8 mouse cellular contexts compared by ENCODE assay signal in the genomic region with DNA sequence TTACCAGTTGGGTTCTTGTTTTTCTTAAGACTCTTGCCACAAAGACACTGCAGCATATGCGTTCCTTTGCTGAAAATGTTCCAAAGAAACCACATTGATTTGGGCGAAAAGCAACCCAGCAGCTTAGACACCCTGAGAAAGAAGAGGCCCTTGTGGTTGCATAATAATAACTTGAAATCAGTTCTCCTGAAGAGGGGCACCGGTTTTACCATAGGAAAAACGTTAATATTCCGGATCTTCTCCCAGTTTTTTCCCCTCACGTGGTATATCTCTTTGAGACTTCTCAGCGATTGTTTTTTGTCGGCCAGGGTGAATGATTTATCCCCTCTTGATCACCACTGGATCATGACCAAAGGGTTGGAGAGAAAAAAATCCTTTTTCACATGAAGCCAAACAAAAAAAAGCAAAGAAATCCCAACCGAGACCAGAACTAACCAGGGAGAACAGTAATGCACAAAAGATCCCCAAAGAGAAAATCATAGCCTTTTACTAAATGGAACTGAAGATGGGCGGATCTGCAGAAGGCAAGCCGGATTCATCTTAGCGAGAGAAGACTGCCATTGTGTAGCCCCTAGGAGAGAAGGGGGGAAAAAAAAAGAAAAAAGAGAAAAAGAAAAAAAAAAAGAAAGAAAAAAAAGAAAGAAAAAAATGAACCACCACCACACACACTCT. TPM values are rescaled to one million over a fixed set of nuclear protein-coding genes. Genes with fewer than 3 reads are reported as not detected.
DNase-seq lines count a peak whose midpoint lies in the region; ATAC-seq and TF ChIP-seq lines count a peak whose summit lies in the region.
"Had no signal": no experiment of that assay in that cellular context is flagged by ENCODE, and none has a peak within 500 bp of the region (broad histone marks: within the 10 kb centered on the region; RNA-seq: fewer than 3 reads in every experiment).

A gene (minus strand): TSS at position 622 of the 672 bp plus-strand sequence.

- no peaks in the 10 kb centered on the region for H3K4me1 ChIP-seq in lung, embryonic 14.5 days (ENCODE audit: insufficient read depth)
- peaks cover 10% of the 10 kb centered on the region for H3K4me1 ChIP-seq in forebrain, embryonic 14.5 days (ENCODE audit: control insufficient read depth, insufficient read depth, low read length)
- peaks cover 5% of the 10 kb centered on the region; the same call in 1 of the 2 replicates for H3K4me1 ChIP-seq in stomach, embryonic 14.5 days (ENCODE audit: control insufficient read depth, insufficient read depth, low read length)

- intact Hi-C loops in left cerebral cortex, postnatal 14 days (cut with DNase I): loop anchor here (10.0 kb wide), 1 partner anchor 272 kb away; no protein-coding TSS in a partner anchor

- DNase-seq in lung, embryonic 14.5 days: peak; percentile 9
- no peak for DNase-seq in lung, postnatal 14 days
- DNase-seq in forebrain, embryonic 14.5 days (ENCODE audit: low spot score): peak; percentile 51
- no peak for DNase-seq in left cerebral cortex, postnatal 14 days (ENCODE audit: low spot score in 2 of 2)
- no peak for DNase-seq in lung, postnatal 10 days

- peak within 1 kb of the TSS; percentile 22; the same call in 1 of the 2 replicates for H3K4me3 ChIP-seq in lung, embryonic 14.5 days (ENCODE audit: low read depth, low read length)
- H3K4me3 ChIP-seq in forebrain, embryonic 14.5 days (ENCODE audit: low read depth, low read length): peak within 1 kb of the TSS; percentile 42
- H3K4me3 ChIP-seq in stomach, embryonic 14.5 days (ENCODE audit: low read depth, low read length): peak within 1 kb of the TSS; percentile 29

- H3K9ac ChIP-seq in lung, embryonic 14.5 days: 0 out of 2 replicates have a peak within 1 kb of the TSS, but pooled peaks have one; percentile 3
- H3K9ac ChIP-seq in forebrain, embryonic 14.5 days (ENCODE audit: low read length): peak within 1 kb of the TSS; percentile 70
- no peak within 1 kb of the TSS for H3K9ac ChIP-seq in stomach, embryonic 14.5 days (replicated peaks; ENCODE audit: low read depth, low read length)
- H3K9ac ChIP-seq: liver, embryonic 14.5 days had no signal

- H3K4me2 ChIP-seq in lung, embryonic 14.5 days: peak within 1 kb of the TSS; percentile 56
- peak within 1 kb of the TSS; percentile 90 for H3K4me2 ChIP-seq in forebrain, embryonic 14.5 days (ENCODE audit: low read length)
- peak within 1 kb of the TSS; percentile 55 for H3K4me2 ChIP-seq in stomach, embryonic 14.5 days (replicated peaks; ENCODE audit: low read depth, low read length)

- WGBS in lung, embryonic 14.5 days: 19% methylated on average over 12 of the region's 12 CpGs
- 3% methylated on average over 12 of the region's 12 CpGs for WGBS in forebrain, embryonic 14.5 days
- 20% methylated on average over 12 of the region's 12 CpGs for WGBS in stomach, embryonic 14.5 days

- H3K9me3 ChIP-seq in lung, embryonic 14.5 days (ENCODE audit: low read depth, low read length): no peaks in the 10 kb centered on the region
- no peaks in the 10 kb centered on the region for H3K9me3 ChIP-seq in forebrain, embryonic 14.5 days (replicated peaks; ENCODE audit: control insufficient read depth, low read length)
- no peaks in the 10 kb centered on the region for H3K9me3 ChIP-seq in stomach, embryonic 14.5 days (ENCODE audit: control insufficient read depth, low read depth, low read length)

- TF ChIP-seq CTCF in lung, embryonic 14.5 days (IDR thresholded peaks at IDR 0.05; ENCODE audit: low read depth): no peak

- H3K36me3 ChIP-seq in lung, embryonic 14.5 days (ENCODE audit: insufficient read depth): no peaks in the 10 kb centered on the region
- no peaks in the 10 kb centered on the region for H3K36me3 ChIP-seq in forebrain, embryonic 14.5 days (ENCODE audit: control insufficient read depth, insufficient read depth, low read length)
- H3K36me3 ChIP-seq in stomach, embryonic 14.5 days (ENCODE audit: control insufficient read depth, insufficient read depth, low read length): no peaks in the 10 kb centered on the region

- no peak for ATAC-seq in lung, embryonic 14.5 days (ENCODE audit: insufficient read depth)
- no peak for ATAC-seq in forebrain, embryonic 14.5 days
- no peak for ATAC-seq in stomach, embryonic 14.5 days (ENCODE audit: insufficient number of reproducible peaks, insufficient read depth, low FRiP score, low read depth)
- ATAC-seq in granulocyte monocyte progenitor cell, adult 5-6 weeks (replicated peaks; ENCODE audit: poor library complexity, severe bottlenecking): no peak

- H3K27ac ChIP-seq in lung, embryonic 14.5 days (ENCODE audit: low read depth): no peak within 1 kb of the TSS
- H3K27ac ChIP-seq in forebrain, embryonic 14.5 days (ENCODE audit: low read depth, low read length): peak within 1 kb of the TSS; percentile 63
- H3K27ac ChIP-seq in stomach, embryonic 14.5 days (ENCODE audit: low read length): no peak within 1 kb of the TSS
- H3K27ac ChIP-seq: liver, embryonic 14.5 days had no signal

- peaks cover 19% of the 10 kb centered on the region for H3K27me3 ChIP-seq in lung, embryonic 14.5 days (ENCODE audit: insufficient read depth, low read length)
- no peaks in the 10 kb centered on the region for H3K27me3 ChIP-seq in forebrain, embryonic 14.5 days (replicated peaks; ENCODE audit: control insufficient read depth, insufficient read depth, low read length)
- H3K27me3 ChIP-seq in stomach, embryonic 14.5 days (ENCODE audit: control insufficient read depth, insufficient read depth, low read length): no peaks in the 10 kb centered on the region

RNA-seq across cellular contexts. Expression of the gene that starts here (rescaled TPM):
- 0.18 and 0.22 TPM in 2 replicates for polyA plus RNA-seq in lung, embryonic 14.5 days (2014; fragmentation: Nextera tagmentation; extraction: Ambion mirVana)
- polyA plus RNA-seq in forebrain, embryonic 14.5 days (2014; fragmentation: Nextera tagmentation; extraction: Ambion mirVana): 18.9 and 27.6 TPM in 2 replicates
- 10 to 100 TPM; 47.5 to 53.0 TPM for total RNA-seq in left cerebral cortex, postnatal 14 days (2021)
- polyA plus RNA-seq in stomach, embryonic 14.5 days (2014; fragmentation: Nextera tagmentation; extraction: Ambion mirVana): 1.2 and 1.8 TPM in 2 replicates
- total RNA-seq in granulocyte monocyte progenitor cell, adult 5-6 weeks (2014; fragmentation: Nextera tagmentation): not detected in 2 replicates
- total RNA-seq in granulocyte monocyte progenitor cell, adult 5-6 weeks (2017): not detected in 2 replicates
- polyA plus RNA-seq: liver, embryonic 14.5 days had no signal

Comparison
In these comparisons a context has a peak if more than half of its experiments do, and no peak if none do; other contexts are left out.
1. RNA of the gene that starts here (total RNA-seq): 47.5 to 53.0 TPM in left cerebral cortex, postnatal 14 days; not detected in granulocyte monocyte progenitor cell, adult 5-6 weeks; every median in the first group is over 10 times any median in the second.
2. Peak in DNase-seq, H3K4me3 ChIP-seq, H3K9ac ChIP-seq and H3K4me2 ChIP-seq in lung, embryonic 14.5 days; RNA of the gene not detected or under 1 TPM.
3. Peak in every context shown above with its lines, with median percentiles within 50 percentile points of each other: H3K4me2 ChIP-seq and H3K4me3 ChIP-seq.